Mouse (Mus musculus) Patski (cell line): ENCODE measurements at regions not wholly inside any gene's neighbourhood (a gene's known extent, or its start where the extent isn't known, plus 50 kb on each side); places are given as distances from the start of the nearest gene placed in this dataset.

Experiments used
- ATAC-seq: fragments of 100-300 bp; one replicate; pipeline ENCODE4 v1.8.0; 2021
- CTCF ChIA-PET: fragments of 350-600 bp; sonication (Branson Sonifier 250); formaldehyde crosslinking; loops from one replicate; lab custom pipeline; 2022; ENCODE audit warnings: inconsistent platforms; lab: Charles Lee
- POLR2A ChIA-PET: fragments of 350-600 bp; sonication (Branson Sonifier 250); formaldehyde crosslinking; loops from one replicate; lab custom pipeline; 2022; ENCODE audit warnings: antibody characterized with exemption, inconsistent platforms; lab: Charles Lee
- DNase-seq: peaks from one replicate; pipeline ENCODE4 v3.0.0-alpha.2; 2011; ENCODE audit warnings: low read depth, low spot score
- H3K27me3 ChIP-seq: fragments of 371-371 bp; one replicate; pipeline ENCODE4 v1.5.1; 2021
- CTCF ChIP-seq: fragments of 100-300 bp; IDR thresholded peaks from one replicate; pipeline ENCODE4 v1.5.1; 2021
- in situ Hi-C: fragments of 300-500 bp; cut with MboI; formaldehyde crosslinking; loops from 3 replicates; pipeline ENCODE4 v1.11.1; 2018; ENCODE audit warnings: low pct_unique_long_range_greater_than_20kb, mixed read lengths

DNA sequence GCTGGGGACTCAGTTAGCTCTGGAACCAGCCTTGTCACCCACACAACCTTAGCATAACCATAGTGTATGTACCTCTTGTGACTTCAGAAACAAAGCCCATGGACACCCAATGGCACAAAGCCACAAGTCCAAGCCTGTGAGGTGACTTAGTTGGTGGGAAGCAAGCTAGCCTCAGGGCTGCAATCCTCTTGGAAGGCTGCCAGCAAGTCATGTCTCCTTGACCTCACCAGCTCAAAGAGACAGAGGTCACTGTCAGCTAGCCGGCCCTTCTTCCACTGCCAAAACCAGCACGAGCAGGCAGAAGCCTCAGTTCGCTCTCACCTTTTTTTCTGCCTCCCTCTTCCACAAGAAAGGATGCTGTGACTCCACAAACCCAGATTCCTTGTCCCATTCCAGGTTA is 161.0 kb downstream of the Rybp start:
- CTCF ChIA-PET, result no interaction called here
- in situ Hi-C loops, result no loop called here
- POLR2A ChIA-PET, result no interaction called here
- H3K27me3 ChIP-seq, result peaks cover 56% of the 10 kb centered on the region
- no peak for TF ChIP-seq CTCF
- DNase-seq (no peak), ATAC-seq (no peak)

DNA sequence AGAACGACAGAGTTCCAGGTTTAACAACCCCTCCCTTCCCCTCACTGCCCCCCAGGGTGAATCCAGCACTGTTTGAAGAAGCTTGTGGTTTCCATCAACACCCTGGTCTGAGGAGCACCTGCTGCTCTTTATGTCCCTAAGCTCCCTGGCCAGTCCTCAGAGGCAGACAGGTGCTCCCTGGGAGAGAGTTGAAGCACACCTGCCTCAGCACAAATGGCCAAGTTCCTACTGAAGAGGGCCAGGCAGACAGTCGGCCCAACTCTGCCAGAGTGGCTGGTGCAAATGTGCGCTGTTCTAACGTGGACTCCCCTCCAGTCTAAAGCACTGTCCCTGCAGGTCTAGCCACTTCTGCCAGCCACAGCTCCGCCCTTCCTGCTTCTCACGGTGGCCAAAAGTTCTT is 166.0 kb downstream of the Rybp start:
- no peak for TF ChIP-seq CTCF
- in situ Hi-C loops, result no loop called here
- DNase-seq (no peak), ATAC-seq (no peak)
- peaks cover 58% of the 10 kb centered on the region for H3K27me3 ChIP-seq
- CTCF ChIA-PET, result no interaction called here
- POLR2A ChIA-PET, result no interaction called here

DNA sequence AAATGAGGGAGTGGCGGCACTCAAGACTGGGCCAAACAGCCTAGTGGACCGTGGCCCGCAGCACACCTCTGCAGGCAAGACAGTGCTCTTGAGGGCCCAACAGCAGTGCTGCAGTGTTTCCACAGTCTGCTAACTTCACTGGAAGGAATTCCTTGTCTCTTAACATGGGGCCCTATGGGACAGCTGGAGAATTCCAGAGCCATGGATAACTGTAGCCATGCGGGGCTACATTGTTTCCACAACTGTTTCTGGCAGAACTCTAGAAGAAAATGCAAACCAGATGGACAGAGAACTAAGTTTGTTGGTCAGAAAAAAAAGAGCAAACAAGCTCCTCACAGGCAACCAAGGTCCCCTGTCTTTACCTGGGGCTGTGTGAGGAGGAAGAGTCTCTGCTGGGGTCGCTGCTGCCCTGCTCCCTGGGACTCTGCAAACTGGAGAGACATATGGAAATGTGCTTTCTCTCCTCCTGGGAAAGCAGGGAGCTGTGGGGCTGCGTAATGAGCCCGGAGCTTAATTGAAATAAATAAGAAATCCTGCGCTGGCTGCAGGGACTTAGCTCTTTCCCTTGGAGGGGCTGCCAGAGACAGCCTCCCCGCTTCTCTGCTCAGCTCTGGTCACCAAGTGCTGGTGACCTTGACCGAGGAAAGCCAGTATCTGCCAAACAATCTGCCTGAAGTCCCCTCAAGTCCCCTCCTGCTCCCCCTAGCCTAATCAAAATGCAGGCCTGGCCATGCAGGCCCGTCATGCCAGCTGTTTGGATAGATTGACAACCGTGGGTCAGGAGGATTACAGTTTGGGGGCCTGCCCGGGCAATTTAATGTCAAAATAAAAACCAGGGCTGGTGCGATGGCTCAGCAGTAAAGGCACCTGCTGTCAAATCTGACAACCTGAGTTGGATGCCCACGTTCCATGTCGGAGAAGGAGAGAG is 167.0 kb downstream of the Rybp start:
- CTCF ChIA-PET, result no interaction called here

DNA sequence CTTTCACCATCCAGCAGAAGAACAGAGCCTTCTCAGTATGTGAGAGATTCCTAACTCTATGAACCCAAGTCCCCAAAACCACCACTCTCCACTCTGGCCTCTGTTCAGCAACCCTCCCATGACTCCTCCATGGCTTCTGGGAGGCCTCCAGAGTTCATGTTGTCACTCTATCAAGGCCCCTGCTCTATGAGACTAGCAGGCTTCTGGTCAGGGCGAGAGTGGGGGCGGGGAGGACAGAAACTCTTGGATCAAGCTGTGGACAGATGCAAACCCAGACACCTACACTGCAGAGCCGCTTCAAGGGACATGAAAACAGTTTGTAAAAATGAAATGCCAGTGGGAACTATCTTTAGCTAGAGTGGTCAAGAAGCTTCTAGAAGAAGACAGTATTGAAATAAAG is 170.2 kb downstream of the Rybp start:
- DNase-seq (no peak), ATAC-seq (no peak)
- ChIA-PET POLR2A (no interaction called here), CTCF (interaction anchor here (1.0 kb wide), 1 partner anchor 10 kb away, joined by 3 read pairs; no protein-coding TSS in a partner anchor)
- no peak for TF ChIP-seq CTCF
- H3K27me3 ChIP-seq, result peaks cover 52% of the 10 kb centered on the region
- in situ Hi-C loops, result no loop called here

More for the DNA sequence above, 167.0 kb downstream of the Rybp start:
- ATAC-seq (no peak), DNase-seq (no peak)
- in situ Hi-C loops, result no loop called here
- H3K27me3 ChIP-seq, result peaks cover 60% of the 10 kb centered on the region
- TF ChIP-seq CTCF, result no peak
- POLR2A ChIA-PET, result no interaction called here

DNA sequence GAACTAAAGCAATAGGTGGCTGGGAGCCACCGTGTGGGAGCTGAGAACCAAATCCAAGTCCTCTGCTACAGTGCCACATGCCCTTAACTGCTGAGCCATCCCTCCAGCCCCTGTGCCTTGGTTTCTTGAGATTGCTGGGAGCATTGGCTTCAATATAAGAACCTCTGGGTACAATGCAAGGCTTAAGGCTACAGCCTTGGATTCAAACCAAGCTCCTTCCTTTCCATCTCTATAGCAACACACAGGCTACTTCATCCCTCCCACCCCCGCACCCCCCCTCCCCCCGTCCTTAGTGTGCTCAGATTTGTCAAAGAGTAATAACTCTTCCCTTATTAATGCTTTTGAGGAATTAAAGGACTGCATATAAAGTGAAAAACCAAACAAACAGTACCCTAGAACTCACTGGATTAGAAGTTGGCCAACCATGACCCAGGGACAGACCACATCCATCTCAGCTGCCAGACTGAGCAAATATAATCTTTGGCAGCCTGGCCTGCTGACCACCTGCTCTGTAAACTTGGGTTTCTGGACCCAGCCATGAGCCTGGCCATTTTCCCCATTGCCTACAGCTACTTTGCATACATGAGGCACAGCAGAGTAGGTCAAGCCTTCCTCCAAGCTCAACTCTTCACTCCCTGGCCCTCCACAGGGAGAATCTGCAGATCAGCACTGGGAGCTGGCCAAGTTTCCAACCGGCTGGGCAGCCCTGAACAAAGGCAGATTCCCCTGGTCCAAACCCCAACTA is 173.7 kb downstream of the Rybp start:
- POLR2A ChIA-PET, result no interaction called here
- CTCF ChIA-PET, result no interaction called here
- H3K27me3 ChIP-seq, result peaks cover 39% of the 10 kb centered on the region
- no peak for TF ChIP-seq CTCF
- DNase-seq (no peak), ATAC-seq (peak; percentile 18)
- in situ Hi-C loops, result no loop called here

DNA sequence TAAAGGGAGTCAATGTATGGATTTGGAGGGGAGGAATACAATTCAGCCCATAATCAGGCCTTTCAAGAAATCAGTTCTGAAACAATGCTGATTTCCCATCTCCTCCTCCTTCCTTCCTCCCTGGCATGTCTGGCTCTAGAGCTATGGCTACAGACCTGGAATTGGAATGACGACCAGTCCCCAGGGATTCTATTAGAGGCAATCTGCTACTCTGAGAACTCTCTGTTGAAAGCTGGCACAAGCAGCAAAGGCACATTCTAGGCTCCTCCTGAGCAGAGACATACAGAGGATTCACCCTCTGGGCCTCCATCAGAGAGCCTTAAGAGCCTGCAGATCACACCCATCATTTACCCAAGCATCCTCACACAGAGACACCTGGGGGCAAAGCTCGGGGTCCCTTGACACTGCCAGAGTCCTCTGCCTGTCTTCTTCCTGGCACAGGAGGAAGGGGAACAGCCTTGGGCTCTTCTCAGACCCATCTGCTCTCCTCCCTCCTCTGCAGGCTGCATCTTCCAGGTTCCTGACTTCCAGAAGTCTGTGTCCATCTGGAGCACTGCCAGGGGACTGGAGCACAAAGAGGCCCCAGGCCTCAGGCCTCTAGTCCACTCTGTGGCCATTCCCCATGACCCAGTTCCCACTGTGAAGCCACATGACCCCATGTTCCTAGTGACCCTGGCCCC is 176.2 kb downstream of the Rybp start:
- in situ Hi-C loops, result no loop called here
- H3K27me3 ChIP-seq, result peaks cover 37% of the 10 kb centered on the region
- ChIA-PET POLR2A (no interaction called here), CTCF (interaction anchor here (1.0 kb wide), 1 partner anchor 385 kb away, joined by 3 read pairs; no protein-coding TSS in a partner anchor)
- ATAC-seq, result no peak
- DNase-seq, result no peak
- no peak for TF ChIP-seq CTCF

DNA sequence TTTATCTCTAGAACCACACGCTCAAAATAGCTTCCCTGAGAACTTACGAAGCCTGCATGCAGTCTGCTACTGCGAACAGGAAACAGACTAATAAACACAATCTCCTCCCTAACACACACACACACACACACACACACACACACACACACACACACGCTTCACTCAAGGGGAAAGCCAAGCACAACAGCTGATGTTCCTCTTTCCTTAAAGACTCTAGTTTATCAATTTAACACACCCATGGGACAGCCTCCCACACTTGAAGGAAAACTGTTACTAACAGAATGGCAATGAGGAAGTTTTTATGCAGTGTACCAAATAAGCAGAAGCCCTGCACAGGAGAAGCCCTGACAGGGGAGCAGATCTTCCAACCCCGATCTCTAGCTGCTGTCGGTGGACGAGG is 177.3 kb downstream of the Rybp start:
- no peak for ATAC-seq
- TF ChIP-seq CTCF, result no peak
- peaks cover 41% of the 10 kb centered on the region for H3K27me3 ChIP-seq
- in situ Hi-C loops, result no loop called here
- CTCF ChIA-PET, result interaction anchor here (1.0 kb wide), 1 partner anchor 386 kb away, joined by 3 read pairs; no protein-coding TSS in a partner anchor
- DNase-seq, result no peak
- POLR2A ChIA-PET, result interaction anchor here (0.6 kb wide), 1 partner anchor 240 kb away, joined by 5 read pairs; no protein-coding TSS in a partner anchor

DNA sequence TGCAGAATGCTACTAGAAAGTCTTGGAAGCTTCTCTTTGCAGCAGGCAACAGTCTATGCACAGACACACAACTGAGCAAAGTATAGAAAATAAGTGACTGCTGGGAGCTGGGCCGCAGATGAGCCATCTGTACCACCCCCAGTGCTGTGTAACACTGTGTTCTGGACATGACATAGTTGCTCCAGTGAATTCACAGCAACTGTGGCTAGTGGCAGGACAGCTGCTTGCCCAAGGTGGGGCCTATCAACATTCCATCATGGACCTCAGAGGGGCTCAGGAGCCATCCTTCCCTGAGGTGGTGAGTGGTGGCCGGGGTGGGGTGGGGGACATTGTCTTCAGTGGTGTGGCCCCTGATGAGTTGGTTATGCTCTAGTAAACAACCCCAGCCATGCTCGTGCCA is 177.9 kb downstream of the Rybp start:
- in situ Hi-C loops, result no loop called here
- ChIA-PET CTCF (no interaction called here), POLR2A (interaction anchor here (0.6 kb wide), 1 partner anchor 240 kb away, joined by 5 read pairs; no protein-coding TSS in a partner anchor)
- ATAC-seq (no peak), DNase-seq (no peak)
- peaks cover 46% of the 10 kb centered on the region for H3K27me3 ChIP-seq
- no peak for TF ChIP-seq CTCF

DNA sequence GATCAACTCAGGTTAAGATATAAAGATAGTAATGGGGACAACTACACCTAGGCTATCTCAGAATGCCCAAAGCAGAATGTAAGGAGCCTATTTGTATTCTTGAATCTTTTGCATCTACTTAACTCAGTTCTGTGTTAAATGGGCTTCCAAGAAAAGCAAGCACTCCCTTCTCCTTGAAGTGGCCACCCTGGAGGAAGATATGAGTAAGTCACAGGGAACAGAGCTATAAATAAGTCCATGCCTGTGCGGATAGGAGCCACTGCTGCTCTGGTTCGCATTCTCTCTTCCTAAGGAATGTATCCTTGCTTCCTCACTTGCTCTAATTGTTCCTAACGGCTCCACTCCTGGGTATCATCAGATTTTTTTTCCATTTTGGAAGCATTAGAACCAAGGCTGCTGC is 179.8 kb downstream of the Rybp start:
- ATAC-seq, result no peak
- in situ Hi-C loops, result no loop called here
- no peak for TF ChIP-seq CTCF
- ChIA-PET POLR2A (no interaction called here), CTCF (no interaction called here)
- no peak for DNase-seq
- peaks cover 61% of the 10 kb centered on the region for H3K27me3 ChIP-seq

DNA sequence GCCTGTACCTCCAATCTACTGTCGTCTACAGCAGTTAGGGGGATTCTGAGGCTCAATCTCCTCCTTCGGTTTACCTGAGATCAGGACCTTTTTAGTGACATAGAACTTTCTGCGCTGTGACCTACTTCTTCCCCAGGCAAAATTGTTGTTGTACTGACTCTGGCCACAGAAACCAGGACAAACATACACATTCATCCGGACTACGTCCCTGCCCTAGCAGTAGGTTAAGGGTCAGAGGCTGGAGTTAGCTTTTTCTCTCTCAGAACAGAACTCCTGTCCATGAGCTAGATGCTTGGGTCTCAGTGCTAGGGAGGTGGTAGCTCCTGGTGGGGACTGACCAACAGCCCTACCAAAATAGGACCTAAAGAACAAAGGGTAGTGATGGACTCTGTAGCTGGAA is 180.2 kb downstream of the Rybp start:
- peaks cover 63% of the 10 kb centered on the region for H3K27me3 ChIP-seq
- ChIA-PET POLR2A (no interaction called here), CTCF (no interaction called here)
- no peak for ATAC-seq
- DNase-seq, result no peak
- TF ChIP-seq CTCF, result no peak
- in situ Hi-C loops, result no loop called here
